Mouse (Mus musculus): ENCODE measurements around the gene Elovl2. TPM values are rescaled to one million over a fixed set of nuclear protein-coding genes. Genes with fewer than 3 reads are reported as not detected.
"Not testable (repeated sequence)": the region's sequence is repeated elsewhere in the genome, so short reads cannot be mapped to it uniquely, and the experiment has no call there.

Gene Elovl2
- polyA plus RNA-seq (2015; fragmentation: Nextera tagmentation; extraction: Ambion mirVana) = 40.0 and 43.4 TPM in 2 replicates

GRCm38 (mm10) chr13:41220304-41220834 is at the start of gene Elovl2:
TSS of gene Elovl2 (minus strand) at chr13:41220405.
- Histone ChIP-seq H3K36me3 (replicated peaks) (no peaks in the 10 kb centered on the region), H3K4me1 (peaks cover 12% of the 10 kb centered on the region), H3K4me3 (peak within 1 kb of the TSS; percentile 65), H3K9ac (peak within 1 kb of the TSS; percentile 68), H3K27ac (peak within 1 kb of the TSS; percentile 79), H3K9me3 (no peaks in the 10 kb centered on the region), H3K27me3 (replicated peaks) (no peaks in the 10 kb centered on the region), H3K4me2 (peak within 1 kb of the TSS; percentile 42)
- WGBS = 1% methylated on average over 51 of the region's 77 CpGs
- peak; percentile 95 for ATAC-seq (replicated peaks)

DNA sequence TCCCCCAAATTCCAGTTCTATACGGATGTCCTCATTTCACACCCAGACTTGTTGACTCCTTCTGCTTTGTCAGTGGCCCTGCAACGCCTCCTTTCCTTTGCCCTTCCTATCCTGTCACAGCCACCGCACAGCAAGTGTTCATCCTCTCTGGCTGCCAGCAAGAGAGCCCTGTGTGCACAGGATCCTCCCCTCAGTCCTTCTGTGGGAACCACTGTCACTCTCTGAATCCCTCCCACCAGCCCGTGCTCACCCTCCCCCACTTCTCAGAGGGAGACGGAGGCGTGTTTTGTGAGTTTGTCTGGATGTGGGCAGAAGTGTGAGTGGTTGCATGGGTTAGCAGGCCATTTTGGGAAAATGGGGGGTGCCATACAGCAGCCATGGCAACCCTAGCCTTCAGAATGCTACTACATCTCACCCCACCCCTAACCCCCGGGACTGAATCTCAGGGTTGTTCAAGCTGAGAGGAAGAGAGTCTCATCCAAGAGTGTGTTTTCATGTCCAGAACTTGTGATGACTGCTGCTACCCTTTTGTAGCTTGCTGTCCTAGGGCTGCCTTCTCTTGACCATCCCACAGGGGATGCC is 47.7 kb upstream of the Elovl2 start:
- no peak for ATAC-seq (replicated peaks)
- Histone ChIP-seq H3K9ac (no peak overlapping the region), H3K4me1 (no peaks in the 10 kb centered on the region), H3K4me3 (no peak overlapping the region), H3K27me3 (replicated peaks) (no peaks in the 10 kb centered on the region), H3K36me3 (replicated peaks) (no peaks in the 10 kb centered on the region), H3K27ac (no peak overlapping the region), H3K9me3 (no peaks in the 10 kb centered on the region), H3K4me2 (no peak overlapping the region)
- 25% methylated on average over 7 of the region's 7 CpGs for WGBS

GRCm38 (mm10) chr13:41263304-41264006 is 43.2 kb upstream of the Elovl2 start:
- H3K27me3 ChIP-seq (replicated peaks) = no peaks in the 10 kb centered on the region
- no peak overlapping the region for H3K4me3 ChIP-seq
- H3K27ac ChIP-seq = no peak overlapping the region
- no peak overlapping the region for H3K4me2 ChIP-seq
- WGBS = 84% methylated on average over 5 of the region's 5 CpGs
- ATAC-seq (replicated peaks) = no peak
- no peaks in the 10 kb centered on the region for H3K36me3 ChIP-seq (replicated peaks)
- H3K4me1 ChIP-seq = no peaks in the 10 kb centered on the region
- no peaks in the 10 kb centered on the region for H3K9me3 ChIP-seq
- H3K9ac ChIP-seq = no peak overlapping the region

DNA sequence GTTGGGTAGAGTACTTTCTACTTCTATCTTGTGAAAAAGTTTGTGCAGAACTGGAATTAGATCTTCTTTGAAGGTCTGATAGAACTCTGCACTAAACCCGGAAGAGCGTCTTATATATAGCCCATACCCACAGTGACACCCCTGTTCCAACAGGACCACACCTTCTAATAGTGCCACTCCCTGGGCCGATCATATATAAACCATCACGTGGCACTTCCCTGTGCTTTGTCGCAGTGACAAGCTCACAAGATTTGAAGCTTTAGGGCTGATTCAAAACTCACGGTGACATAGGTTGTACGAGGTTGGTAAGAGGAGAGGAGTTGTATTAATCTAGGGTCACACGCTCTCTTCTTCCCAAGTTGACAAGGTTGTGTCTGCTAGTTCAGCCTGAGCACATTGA is 41.4 kb upstream of the Elovl2 start:
- H3K4me3 ChIP-seq; ATAC-seq (replicated peaks); H3K36me3 ChIP-seq (replicated peaks); H3K9me3 ChIP-seq; H3K27ac ChIP-seq; H3K9ac ChIP-seq; H3K27me3 ChIP-seq (replicated peaks); H3K4me2 ChIP-seq; H3K4me1 ChIP-seq: not testable (repeated sequence)
- WGBS = 94% methylated on average over 8 of the region's 8 CpGs

DNA sequence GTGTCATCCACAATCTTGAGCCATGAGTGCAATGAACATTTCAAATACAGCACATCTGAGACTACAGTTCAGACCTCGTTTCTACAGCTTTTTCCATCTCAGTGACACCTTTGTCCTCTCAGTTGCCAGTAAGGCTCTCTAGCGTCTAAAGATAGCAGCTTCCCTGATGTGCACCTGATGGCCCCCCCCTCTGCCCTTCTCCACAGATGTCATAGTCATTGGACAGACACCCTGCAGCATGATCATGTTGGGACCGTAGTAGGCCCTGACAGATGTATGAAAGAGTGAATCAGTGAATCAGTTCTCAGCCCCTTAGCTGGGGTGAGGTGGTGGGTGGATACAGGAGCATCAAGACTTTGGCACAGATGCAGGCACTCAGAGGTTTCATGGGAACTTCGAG is 37.6 kb upstream of the Elovl2 start:
- Histone ChIP-seq H3K9ac (no peak overlapping the region), H3K27me3 (replicated peaks) (no peaks in the 10 kb centered on the region), H3K4me1 (no peaks in the 10 kb centered on the region), H3K4me2 (no peak overlapping the region), H3K9me3 (no peaks in the 10 kb centered on the region), H3K36me3 (replicated peaks) (no peaks in the 10 kb centered on the region), H3K4me3 (no peak overlapping the region), H3K27ac (no peak overlapping the region)
- WGBS = 78% methylated on average over 4 of the region's 4 CpGs
- no peak for ATAC-seq (replicated peaks)

GRCm38 (mm10) chr13:41256962-41257361 is 36.8 kb upstream of the Elovl2 start:
- H3K9me3 ChIP-seq = no peaks in the 10 kb centered on the region
- H3K4me3 ChIP-seq = no peak overlapping the region
- H3K4me2 ChIP-seq = no peak overlapping the region
- H3K27ac ChIP-seq = no peak overlapping the region
- no peak for ATAC-seq (replicated peaks)
- WGBS = 91% methylated on average over 3 of the region's 3 CpGs
- no peak overlapping the region for H3K9ac ChIP-seq
- H3K4me1 ChIP-seq = 0 out of 2 replicates have a peak, but pooled peaks cover 4% of the 10 kb centered on the region
- H3K27me3 ChIP-seq (replicated peaks) = no peaks in the 10 kb centered on the region
- no peaks in the 10 kb centered on the region for H3K36me3 ChIP-seq (replicated peaks)

- Histone ChIP-seq H3K9ac (no peak overlapping the region), H3K27ac (no peak overlapping the region), H3K36me3 (replicated peaks) (no peaks in the 10 kb centered on the region), H3K9me3 (no peaks in the 10 kb centered on the region), H3K27me3 (replicated peaks) (no peaks in the 10 kb centered on the region), H3K4me1 (peaks cover 7% of the 10 kb centered on the region; the same call in 1 of the 2 replicates), H3K4me2 (no peak overlapping the region), H3K4me3 (no peak overlapping the region)
- ATAC-seq (replicated peaks) = no peak
- 55% methylated on average over 5 of the region's 5 CpGs for WGBS
Observed at GRCm38 (mm10) chr13:41256126-41256525, 35.9 kb upstream of the Elovl2 start.

- H3K9ac ChIP-seq = no peak overlapping the region
- no peak overlapping the region for H3K4me3 ChIP-seq
- H3K27ac ChIP-seq = no peak overlapping the region
- WGBS = 90% methylated on average over 7 of the region's 7 CpGs
- no peak for ATAC-seq (replicated peaks)
- no peaks in the 10 kb centered on the region for H3K36me3 ChIP-seq (replicated peaks)
- H3K4me2 ChIP-seq = no peak overlapping the region
- H3K4me1 ChIP-seq = peaks cover 17% of the 10 kb centered on the region
- H3K9me3 ChIP-seq = no peaks in the 10 kb centered on the region
- H3K27me3 ChIP-seq (replicated peaks) = 0 out of 2 replicates have a peak, but pooled peaks cover 3% of the 10 kb centered on the region
Observed at GRCm38 (mm10) chr13:41252736-41253135, 32.5 kb upstream of the Elovl2 start.

DNA sequence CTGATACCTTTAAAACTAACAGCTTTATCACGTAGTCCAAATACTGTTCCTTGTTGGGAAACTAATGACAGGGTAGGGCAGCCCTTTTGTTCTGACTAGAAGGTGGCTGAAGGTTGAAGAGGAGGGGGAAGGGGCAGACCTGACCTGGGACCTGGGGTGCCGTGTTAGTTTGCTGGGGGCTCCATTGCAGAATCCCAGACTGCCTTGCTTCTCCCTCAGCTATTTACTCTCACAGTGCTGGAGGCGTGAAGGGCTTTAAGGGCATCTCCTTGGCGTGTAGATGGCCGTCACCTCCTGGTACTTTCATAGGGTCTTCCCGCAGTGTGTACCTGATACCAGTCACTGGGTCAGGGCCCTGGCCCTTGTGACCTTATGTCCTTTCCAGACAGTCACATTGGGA is 31.9 kb upstream of the Elovl2 start:
- H3K27ac ChIP-seq = no peak overlapping the region
- H3K27me3 ChIP-seq (replicated peaks) = 0 out of 2 replicates have a peak, but pooled peaks cover 4% of the 10 kb centered on the region
- H3K4me2 ChIP-seq = no peak overlapping the region
- WGBS = 89% methylated on average over 6 of the region's 6 CpGs
- no peaks in the 10 kb centered on the region for H3K36me3 ChIP-seq (replicated peaks)
- no peak overlapping the region for H3K4me3 ChIP-seq
- no peak for ATAC-seq (replicated peaks)
- H3K4me1 ChIP-seq = peaks cover 17% of the 10 kb centered on the region
- no peaks in the 10 kb centered on the region for H3K9me3 ChIP-seq
- no peak overlapping the region for H3K9ac ChIP-seq

DNA sequence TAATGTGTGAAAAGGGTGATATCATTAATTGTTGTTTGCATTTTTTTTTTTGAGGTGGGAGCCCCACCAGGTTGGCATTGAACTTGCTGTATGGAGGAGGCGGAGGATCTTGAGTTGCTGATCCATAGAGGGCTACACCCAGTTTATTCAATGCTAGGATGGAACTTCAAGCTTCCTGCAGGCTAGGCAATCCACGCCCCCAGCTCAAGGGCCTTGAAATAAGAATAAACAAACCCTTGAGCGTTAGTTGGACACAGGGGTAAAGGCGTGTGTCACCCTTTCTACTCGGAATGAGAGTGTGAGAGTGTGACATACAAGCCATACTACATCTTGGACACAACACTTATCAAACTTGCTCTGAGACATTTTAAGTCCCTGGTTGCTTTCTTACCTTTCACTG is 31.5 kb upstream of the Elovl2 start:
- H3K27me3 ChIP-seq (replicated peaks) = 0 out of 2 replicates have a peak, but pooled peaks cover 7% of the 10 kb centered on the region
- 88% methylated on average over 5 of the region's 5 CpGs for WGBS
- no peak overlapping the region for H3K9ac ChIP-seq
- H3K36me3 ChIP-seq (replicated peaks) = no peaks in the 10 kb centered on the region
- no peak overlapping the region for H3K27ac ChIP-seq
- no peak for ATAC-seq (replicated peaks)
- H3K9me3 ChIP-seq = no peaks in the 10 kb centered on the region
- no peak overlapping the region for H3K4me2 ChIP-seq
- H3K4me1 ChIP-seq = peaks cover 17% of the 10 kb centered on the region
- H3K4me3 ChIP-seq = no peak overlapping the region

DNA sequence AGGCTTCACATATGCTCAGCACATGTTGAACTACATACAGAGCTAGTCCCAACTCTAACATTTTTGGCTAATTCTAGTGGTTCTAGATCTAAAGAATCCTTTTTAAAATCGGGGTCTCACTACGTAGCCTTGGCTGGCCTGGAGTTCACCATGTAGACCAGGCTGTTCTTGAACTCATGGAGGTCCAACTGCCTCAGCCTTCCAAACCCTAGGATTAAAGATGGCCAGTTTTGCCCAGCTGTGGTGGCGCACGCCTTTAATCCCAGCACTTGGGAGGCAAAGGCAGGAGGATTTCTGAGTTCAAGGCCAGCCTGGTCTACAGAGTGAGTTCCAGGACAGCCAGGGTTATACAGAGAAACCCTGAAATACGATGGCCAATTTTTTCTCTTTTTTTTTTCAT is 31.0 kb upstream of the Elovl2 start:
- Histone ChIP-seq H3K4me2 (peak overlapping the region; percentile 59), H3K4me1 (peaks cover 17% of the 10 kb centered on the region), H3K4me3 (peak overlapping the region; percentile 78; the same call in 1 of the 2 replicates)
- H3K9ac ChIP-seq; H3K9me3 ChIP-seq; H3K27me3 ChIP-seq (replicated peaks); ATAC-seq (replicated peaks); H3K36me3 ChIP-seq (replicated peaks); H3K27ac ChIP-seq: not testable (repeated sequence)
- 92% methylated on average over 5 of the region's 5 CpGs for WGBS

GRCm38 (mm10) chr13:41250318-41250981 is 30.2 kb upstream of the Elovl2 start:
- Histone ChIP-seq H3K27ac (peak overlapping the region; percentile 90), H3K9ac (peak overlapping the region; percentile 83)
- ATAC-seq (replicated peaks) = no peak

More at GRCm38 (mm10) chr13:41250318-41250981, 30.2 kb upstream of the Elovl2 start:
- Histone ChIP-seq H3K4me2 (peak overlapping the region; percentile 59), H3K27me3 (replicated peaks) (0 out of 2 replicates have a peak, but pooled peaks cover 10% of the 10 kb centered on the region), H3K9me3 (no peaks in the 10 kb centered on the region), H3K36me3 (replicated peaks) (no peaks in the 10 kb centered on the region), H3K4me1 (peaks cover 17% of the 10 kb centered on the region), H3K4me3 (peak overlapping the region; percentile 78)
- 2% methylated on average over 27 of the region's 27 CpGs for WGBS
